Mouse (Mus musculus) layer of hippocampus, adult 11-12 months (tissue): ENCODE measurements around the gene Tead4.
"Not testable (repeated sequence)": the region's sequence is repeated elsewhere in the genome, so short reads cannot be mapped to it uniquely, and the experiment has no call there.

Experiments
- DNase-seq: peaks from one replicate; pipeline ENCODE4 v3.0.0; 2022; ENCODE audit warnings: low spot score

The Tead4 gene

GRCm38 (mm10) chr6:128236581-128236980, 64.0 kb downstream of the Tead4 start:
- no peak for DNase-seq

GRCm38 (mm10) chr6:128234206-128234605, 66.4 kb downstream of the Tead4 start:
- peak; percentile 23 for DNase-seq

GRCm38 (mm10) chr6:128232216-128232615, 68.4 kb downstream of the Tead4 start:
- DNase-seq, result no peak

GRCm38 (mm10) chr6:128231741-128232140, 68.9 kb downstream of the Tead4 start:
- DNase-seq, result no peak

- peak; percentile 34 for DNase-seq
Measured at GRCm38 (mm10) chr6:128227438-128228017, 73.1 kb downstream of the Tead4 start.

GRCm38 (mm10) chr6:128226941-128227340, 73.7 kb downstream of the Tead4 start:
- DNase-seq, result no peak

- no peak for DNase-seq
Measured at GRCm38 (mm10) chr6:128225846-128226176, 74.8 kb downstream of the Tead4 start.

- DNase-seq, result no peak
Measured at GRCm38 (mm10) chr6:128225009-128225845, 75.4 kb downstream of the Tead4 start.

GRCm38 (mm10) chr6:128223159-128223558, 77.5 kb downstream of the Tead4 start:
- no peak for DNase-seq

- DNase-seq, result not testable (repeated sequence)
Measured at GRCm38 (mm10) chr6:128215004-128215403, 85.6 kb downstream of the Tead4 start.

- DNase-seq, result not testable (repeated sequence)
Measured at GRCm38 (mm10) chr6:128209199-128209598, 91.4 kb downstream of the Tead4 start.

GRCm38 (mm10) chr6:128208491-128209170, 92.0 kb downstream of the Tead4 start:
- no peak for DNase-seq

GRCm38 (mm10) chr6:128203557-128203956, 97.1 kb downstream of the Tead4 start:
- no peak for DNase-seq

- peak; percentile 79 for DNase-seq
Measured at GRCm38 (mm10) chr6:128200847-128201640, 99.6 kb downstream of the Tead4 start.

GRCm38 (mm10) chr6:128200116-128200846, 100.3 kb downstream of the Tead4 start:
- peak; percentile 98 for DNase-seq

GRCm38 (mm10) chr6:128183521-128183920, 117.1 kb downstream of the Tead4 start:
- DNase-seq, result no peak

- DNase-seq, result no peak
Measured at GRCm38 (mm10) chr6:128181176-128181575, 119.4 kb downstream of the Tead4 start.

GRCm38 (mm10) chr6:128179651-128180050, 121.0 kb downstream of the Tead4 start:
- DNase-seq, result no peak

GRCm38 (mm10) chr6:128179247-128179646, 121.4 kb downstream of the Tead4 start:
- DNase-seq, result no peak

- DNase-seq, result no peak
Measured at GRCm38 (mm10) chr6:128178681-128179080, 121.9 kb downstream of the Tead4 start.
